Mouse (Mus musculus): ENCODE data around the gene Calm3.

Calm3 gene

GRCm38 (mm10) chr7:16891641-16892351 lies 32.1 kb downstream of the Calm3 start, which contains the start of gene Gng8:
Gene Gng8, plus strand, starts transcription at chr7:16891786.
- peak; percentile 72 for DNase-seq (ENCODE audit: low read depth, low spot score)

- no peak for DNase-seq (ENCODE audit: low read depth, low spot score)
These were observed 33.0 kb downstream of the Calm3 start for GRCm38 (mm10) chr7:16890944-16891343.

GRCm38 (mm10) chr7:16890536-16890935 lies 33.4 kb downstream of the Calm3 start:
- DNase-seq (ENCODE audit: low read depth, low spot score): no peak

GRCm38 (mm10) chr7:16885905-16886304 lies 38.0 kb downstream of the Calm3 start:
- DNase-seq (ENCODE audit: low read depth, low spot score): no peak

GRCm38 (mm10) chr7:16885271-16885776 lies 38.6 kb downstream of the Calm3 start:
- no peak for DNase-seq (ENCODE audit: low read depth, low spot score)

GRCm38 (mm10) chr7:16884334-16884733 lies 39.6 kb downstream of the Calm3 start:
- DNase-seq (ENCODE audit: low read depth, low spot score): no peak

- DNase-seq (ENCODE audit: low read depth, low spot score): no peak
These were observed 40.8 kb downstream of the Calm3 start for GRCm38 (mm10) chr7:16883162-16883561.

- no peak for DNase-seq (ENCODE audit: low read depth, low spot score)
These were observed 43.3 kb downstream of the Calm3 start for GRCm38 (mm10) chr7:16880615-16881014.

- peak; percentile 46 for DNase-seq (ENCODE audit: low read depth, low spot score)
These were observed 43.9 kb downstream of the Calm3 start for GRCm38 (mm10) chr7:16879796-16880547.

- DNase-seq (ENCODE audit: low read depth, low spot score): no peak
These were observed 46.2 kb downstream of the Calm3 start for GRCm38 (mm10) chr7:16877717-16878116.

GRCm38 (mm10) chr7:16876608-16877007 lies 47.3 kb downstream of the Calm3 start:
- no peak for DNase-seq (ENCODE audit: low read depth, low spot score)

GRCm38 (mm10) chr7:16876006-16876405 lies 47.9 kb downstream of the Calm3 start:
- DNase-seq (ENCODE audit: low read depth, low spot score): no peak

- DNase-seq (ENCODE audit: low read depth, low spot score): no peak
These were observed 48.6 kb downstream of the Calm3 start for GRCm38 (mm10) chr7:16875326-16875725.

GRCm38 (mm10) chr7:16875310-16875325 lies 48.8 kb downstream of the Calm3 start, which contains the start of gene Dact3:
Gene Dact3, plus strand, starts transcription at chr7:16875317.
- no peak for DNase-seq (ENCODE audit: low read depth, low spot score)

- DNase-seq (ENCODE audit: low read depth, low spot score): peak; percentile 100
These were observed 49.1 kb downstream of the Calm3 start for GRCm38 (mm10) chr7:16874756-16875309.

GRCm38 (mm10) chr7:16874190-16874589 lies 49.7 kb downstream of the Calm3 start:
- peak; percentile 76 for DNase-seq (ENCODE audit: low read depth, low spot score)

- DNase-seq (ENCODE audit: low read depth, low spot score): no peak
These were observed 50.5 kb downstream of the Calm3 start for GRCm38 (mm10) chr7:16873392-16873791.

- no peak for DNase-seq (ENCODE audit: low read depth, low spot score)
These were observed 51.4 kb downstream of the Calm3 start for GRCm38 (mm10) chr7:16872478-16872877.

GRCm38 (mm10) chr7:16871600-16871999 lies 52.3 kb downstream of the Calm3 start:
- no peak for DNase-seq (ENCODE audit: low read depth, low spot score)

GRCm38 (mm10) chr7:16869497-16869896 lies 54.4 kb downstream of the Calm3 start:
- peak; percentile 99 for DNase-seq (ENCODE audit: low read depth, low spot score)

GRCm38 (mm10) chr7:16867488-16867887 lies 56.4 kb downstream of the Calm3 start:
- DNase-seq (ENCODE audit: low read depth, low spot score): no peak
